Mouse (Mus musculus) ES-E14 (cell line): ENCODE results near the gene Sf3a1.

ENCODE experiments used
- CHD2 ChIP-seq: IDR thresholded peaks from 2 replicates; pipeline ENCODE4 v1.6.1; 2014; ENCODE audit warnings: mild to moderate bottlenecking, low read depth, low read length, inconsistent platforms
- MAFK ChIP-seq: IDR thresholded peaks from 2 replicates; pipeline ENCODE4 v1.6.1; 2014; ENCODE audit warnings: mild to moderate bottlenecking, low read depth, low read length, inconsistent platforms; ENCODE audit not compliant: insufficient read depth

DNA sequence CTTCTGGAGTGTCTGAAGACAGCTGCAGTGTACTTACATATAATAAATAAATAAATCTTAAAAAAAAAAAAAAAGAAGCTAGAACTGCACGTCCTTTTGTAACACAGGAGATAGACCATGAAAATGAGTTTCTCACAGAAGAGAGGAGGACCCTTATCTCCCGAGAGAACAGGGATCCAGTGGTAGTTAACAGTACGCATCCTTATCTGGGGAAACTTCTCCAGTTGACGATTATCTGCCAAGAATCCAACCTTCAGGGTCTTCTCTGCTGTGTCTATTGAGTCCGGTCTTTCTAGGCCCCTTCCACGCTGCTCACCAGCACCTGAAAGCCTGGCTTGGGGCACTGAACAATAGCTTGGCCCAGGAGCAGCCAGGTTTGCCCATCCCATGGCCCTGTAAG lies 46.2 kb upstream of the Sf3a1 start:
- TF ChIP-seq MAFK: no peak
- TF ChIP-seq CHD2: no peak
